Mouse (Mus musculus) kidney, adult 2 months (tissue): ENCODE measurements around the gene Sh2b1. TPM values are rescaled to one million over a fixed set of nuclear protein-coding genes. Genes with fewer than 3 reads are reported as not detected.

Source experiments
- DNase-seq: peaks from one replicate; pipeline ENCODE4 v3.0.0; 2021
- H3K27ac ChIP-seq: fragments of 200-500 bp; 2 replicates; pipeline ENCODE4 v1.5.1; 2012; ENCODE audit warnings: low read depth, low read length, control low read depth, inconsistent platforms; ENCODE audit not compliant: insufficient read depth
- H3K27me3 ChIP-seq: fragments of 200-500 bp; replicated peaks from 2 replicates; pipeline ENCODE4 v1.6.1; 2012; ENCODE audit warnings: mild to moderate bottlenecking, moderate library complexity, low read length, inconsistent platforms; ENCODE audit not compliant: control insufficient read depth, insufficient read depth
- H3K36me3 ChIP-seq: fragments of 200-500 bp; 2 replicates; pipeline ENCODE4 v1.6.1; 2012; ENCODE audit warnings: mild to moderate bottlenecking, moderate library complexity, low read length, inconsistent platforms; ENCODE audit not compliant: control insufficient read depth, insufficient read depth
- H3K4me1 ChIP-seq: fragments of 200-500 bp; 2 replicates; pipeline ENCODE4 v1.6.1; 2011; ENCODE audit warnings: low read length; ENCODE audit not compliant: control insufficient read depth, insufficient read depth
- H3K4me3 ChIP-seq: fragments of 200-500 bp; 2 replicates; pipeline ENCODE4 v1.5.1; 2011; ENCODE audit warnings: mild to moderate bottlenecking, low read depth, low read length, control low read depth; ENCODE audit not compliant: insufficient read depth
- CTCF ChIP-seq: fragments of 200-500 bp; conservative IDR thresholded peaks from 2 replicates; pipeline ENCODE4 v1.5.1; 2011; ENCODE audit warnings: low read depth, mild to moderate bottlenecking, control low read depth, low read length, moderate library complexity, mixed read lengths; ENCODE audit not compliant: insufficient read depth, insufficient read length
- POLR2A ChIP-seq: fragments of 200-500 bp; IDR thresholded peaks from one replicate; pipeline ENCODE4 v1.6.1; 2011; ENCODE audit warnings: low read depth, low read length, control low read depth
- WGBS: fragments of 180-500 bp; shearing (Covaris S2); methylation state at CpG from one replicate; pipeline ENCODE4 v1.1.7; 2018; 5-methylcytosine and 5-hydroxymethylcytosine counted together
- polyA plus RNA-seq: library from polyadenylated mRNA; depleted of rRNA; stranded (reverse); fragments of >200 nt; gene quantifications from 2 replicates; pipeline ENCODE4 v1.2.3, GENCODE M21; 2012

Sh2b1 gene
- polyA plus RNA-seq, 1 experiment, result 62.8 TPM

DNA sequence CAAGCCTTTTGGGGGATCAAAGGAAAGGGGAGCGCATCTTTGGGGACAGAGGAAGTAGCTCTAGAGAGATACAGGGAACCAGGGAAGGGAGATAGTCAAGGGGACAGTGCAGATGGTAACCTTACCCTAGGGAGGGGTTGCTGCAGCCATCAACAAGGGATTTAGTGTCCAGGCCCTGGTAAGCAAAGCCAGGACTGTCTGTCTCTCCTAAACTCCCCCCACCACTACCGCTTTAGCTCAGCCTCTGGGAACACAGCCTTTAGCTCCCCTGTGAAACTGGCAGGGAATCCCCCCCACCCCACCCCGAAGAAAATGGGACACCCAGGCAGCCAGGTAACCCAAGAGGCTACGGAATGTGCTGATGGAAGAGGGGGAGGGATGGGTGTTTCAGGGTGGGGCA, 11.7 kb downstream of the Sh2b1 start:
- H3K36me3 ChIP-seq, result no peaks in the 10 kb centered on the region
- H3K27ac ChIP-seq, result no peak overlapping the region
- no peaks in the 10 kb centered on the region for H3K27me3 ChIP-seq
- no peak for DNase-seq
- H3K4me3 ChIP-seq, result no peak overlapping the region
- 63% methylated on average over 4 of the region's 4 CpGs for WGBS
- no peaks in the 10 kb centered on the region for H3K4me1 ChIP-seq
- TF ChIP-seq POLR2A (no peak), CTCF (no peak)

DNA sequence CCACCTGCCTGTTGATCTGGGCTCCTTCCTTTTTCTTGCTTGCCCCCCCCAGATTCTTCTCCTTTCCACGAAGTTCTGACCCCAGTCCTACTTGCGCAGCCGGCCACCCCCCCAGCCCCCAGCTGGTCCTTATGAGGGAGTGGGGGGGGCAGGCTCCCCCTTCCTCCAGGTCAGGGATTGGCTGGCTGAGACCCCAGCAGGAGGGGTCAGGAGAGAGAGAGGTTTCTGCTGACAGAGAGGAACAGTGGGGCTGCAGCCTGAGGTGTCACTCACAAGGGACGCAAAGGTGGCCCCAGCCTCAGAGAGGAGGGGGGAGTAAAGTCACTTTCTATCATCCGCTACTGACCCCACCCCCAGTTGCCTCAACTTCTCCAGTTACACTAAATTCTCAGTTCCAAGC, 12.2 kb downstream of the Sh2b1 start, which contains the start of gene Atp2a1:
Atp2a1 (minus strand) TSS at position 105 of the 400 bp plus-strand sequence.
- H3K4me1 ChIP-seq, result no peaks in the 10 kb centered on the region
- H3K27ac ChIP-seq, result no peak within 1 kb of the TSS
- TF ChIP-seq POLR2A (no peak), CTCF (no peak)
- WGBS, result 70% methylated on average over 5 of the region's 5 CpGs
- no peak within 1 kb of the TSS for H3K4me3 ChIP-seq
- H3K27me3 ChIP-seq, result no peaks in the 10 kb centered on the region
- H3K36me3 ChIP-seq, result no peaks in the 10 kb centered on the region
- DNase-seq, result no peak

DNA sequence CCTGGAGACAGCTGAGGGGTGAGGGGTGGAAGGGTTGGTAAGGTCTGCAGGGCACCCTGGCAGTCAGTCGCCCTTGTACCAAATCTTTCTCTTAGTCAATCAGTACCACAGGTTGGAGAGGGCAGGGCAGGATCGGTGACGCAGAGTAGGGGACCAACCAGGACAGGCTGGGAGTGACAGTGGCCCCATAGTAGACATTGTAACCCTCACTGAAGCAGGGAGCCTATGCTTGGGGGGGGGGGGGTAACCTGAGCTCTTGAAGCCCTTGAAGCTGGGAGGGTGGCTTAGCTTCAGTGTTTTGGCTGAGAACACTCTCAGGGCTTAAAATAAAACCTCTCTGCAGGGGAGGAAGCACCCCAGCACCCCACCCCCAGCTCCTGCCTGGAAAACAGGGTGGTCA, 13.6 kb downstream of the Sh2b1 start:
- H3K27me3 ChIP-seq, result no peaks in the 10 kb centered on the region
- TF ChIP-seq CTCF, result no peak
- TF ChIP-seq POLR2A, result no peak
- 74% methylated on average over 3 of the region's 3 CpGs for WGBS
- no peak overlapping the region for H3K4me3 ChIP-seq
- no peaks in the 10 kb centered on the region for H3K36me3 ChIP-seq
- no peak overlapping the region for H3K27ac ChIP-seq
- no peak for DNase-seq
- no peaks in the 10 kb centered on the region for H3K4me1 ChIP-seq

DNA sequence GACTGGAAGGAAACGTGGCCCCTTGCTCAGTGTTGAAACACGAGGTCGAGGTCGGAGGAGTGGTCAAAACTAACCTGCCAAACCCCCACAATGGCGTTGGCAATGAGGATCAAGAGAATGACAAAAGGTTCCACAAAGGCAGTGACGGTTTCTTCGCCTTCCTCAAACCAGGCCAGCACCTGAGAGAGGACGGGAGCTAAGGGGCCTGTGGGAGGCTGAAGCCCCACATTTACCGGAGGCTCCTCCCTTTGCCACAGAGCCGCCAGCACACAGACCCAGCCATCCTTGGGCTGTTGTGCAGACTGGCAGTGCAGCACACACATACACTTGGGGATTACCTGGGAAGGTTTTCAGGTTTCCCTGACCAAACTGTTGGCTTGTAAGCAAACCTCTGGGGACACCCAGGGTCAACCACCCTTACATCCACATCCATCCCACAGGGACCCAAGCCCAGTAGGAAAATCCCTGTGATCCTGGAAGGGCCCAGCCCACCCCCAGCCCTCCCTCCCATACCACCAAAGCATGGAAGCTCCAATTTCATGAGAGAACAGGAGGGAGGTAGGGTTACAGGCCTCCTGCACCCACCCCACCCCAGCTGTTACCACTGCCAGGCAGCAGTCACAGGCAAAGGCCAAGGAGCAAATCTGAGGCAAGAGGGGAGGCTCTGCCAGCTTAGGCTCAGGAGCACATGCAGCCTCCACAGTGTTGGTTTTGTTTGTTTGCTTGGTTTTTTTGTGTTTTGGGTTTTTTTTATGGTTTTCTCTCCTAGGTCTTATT, 14.4 kb downstream of the Sh2b1 start:
- no peak overlapping the region for H3K27ac ChIP-seq
- TF ChIP-seq POLR2A, result no peak
- TF ChIP-seq CTCF, result no peak
- H3K4me1 ChIP-seq, result no peaks in the 10 kb centered on the region
- WGBS, result 59% methylated on average over 10 of the region's 10 CpGs
- H3K36me3 ChIP-seq, result no peaks in the 10 kb centered on the region
- no peaks in the 10 kb centered on the region for H3K27me3 ChIP-seq
- H3K4me3 ChIP-seq, result no peak overlapping the region
- DNase-seq, result no peak

DNA sequence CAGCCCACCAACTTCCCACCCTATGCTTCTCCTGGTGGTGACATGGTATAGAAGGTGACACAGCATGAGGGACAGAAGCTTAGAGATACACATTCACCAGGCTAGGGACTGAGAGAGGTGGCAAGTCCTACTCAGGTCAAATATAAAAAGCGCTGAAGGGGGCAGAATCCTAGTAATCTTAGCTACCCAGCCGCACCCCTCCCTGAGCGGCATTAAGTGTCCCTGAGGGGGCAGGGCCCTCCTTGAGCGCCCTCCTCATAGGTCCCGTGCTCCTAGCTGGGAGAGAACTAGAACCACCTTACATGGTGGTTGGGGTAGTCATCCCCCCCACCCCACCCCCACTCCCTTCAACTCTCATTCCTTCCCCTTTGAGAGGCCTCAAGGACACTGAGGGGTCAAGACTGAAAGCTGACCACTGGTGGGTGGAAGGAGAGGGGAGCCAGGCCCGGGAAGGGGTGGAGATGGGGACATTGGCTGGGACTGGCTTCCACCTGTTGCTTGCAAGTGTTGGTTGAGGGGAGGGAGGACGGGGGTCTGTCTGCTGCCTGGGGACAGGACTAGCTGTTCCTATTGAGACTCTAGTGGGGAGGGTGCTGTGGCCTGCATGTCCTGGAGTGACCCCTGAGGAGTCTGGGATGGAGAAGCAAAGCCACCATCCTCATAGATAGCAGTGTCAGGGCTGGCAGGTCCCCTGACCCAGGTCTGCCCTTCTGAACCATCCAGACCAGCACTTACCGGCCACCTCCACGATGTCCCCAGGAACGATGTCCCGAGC, 16.2 kb downstream of the Sh2b1 start:
- no peak for DNase-seq
- no peaks in the 10 kb centered on the region for H3K36me3 ChIP-seq
- WGBS, result 63% methylated on average over 11 of the region's 11 CpGs
- TF ChIP-seq CTCF (no peak), POLR2A (no peak)
- H3K4me1 ChIP-seq, result no peaks in the 10 kb centered on the region
- no peak overlapping the region for H3K4me3 ChIP-seq
- no peaks in the 10 kb centered on the region for H3K27me3 ChIP-seq
- no peak overlapping the region for H3K27ac ChIP-seq

DNA sequence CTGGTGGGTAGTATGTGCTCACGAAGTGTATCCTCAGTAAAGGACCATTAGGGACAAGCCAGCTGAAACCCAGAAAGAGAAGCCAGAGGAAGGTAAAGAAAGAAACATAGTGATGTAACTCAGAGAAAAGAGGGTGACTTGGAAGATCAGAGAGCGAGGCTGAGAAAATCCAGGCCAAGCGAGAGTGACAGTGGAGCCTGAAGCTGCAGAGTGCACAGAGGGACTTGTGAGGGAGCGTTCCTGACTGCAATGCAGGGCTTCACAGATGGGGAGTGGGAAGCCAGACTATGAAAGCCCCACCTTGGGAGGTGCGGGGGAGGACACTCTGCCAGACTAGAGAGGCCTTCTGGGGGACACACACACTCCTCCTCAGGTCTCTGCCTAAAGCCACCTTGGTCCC, 17.0 kb downstream of the Sh2b1 start:
- DNase-seq, result no peak
- Histone ChIP-seq H3K27ac (no peak overlapping the region), H3K4me1 (no peaks in the 10 kb centered on the region), H3K4me3 (no peak overlapping the region), H3K36me3 (no peaks in the 10 kb centered on the region), H3K27me3 (no peaks in the 10 kb centered on the region)
- no peak for TF ChIP-seq CTCF
- no peak for TF ChIP-seq POLR2A
- WGBS, result 78% methylated on average over 5 of the region's 5 CpGs
